Mouse (Mus musculus): ENCODE data around the gene Ip6k1. TPM values are rescaled to one million over a fixed set of nuclear protein-coding genes. Genes with fewer than 3 reads are reported as not detected.

Ip6k1 gene
- total and polyA plus RNA-seq, 3 experiments = 30.8 to 58.5 (median 55.9) TPM

- Histone ChIP-seq H3K36me3 (replicated peaks) (peaks cover 48% of the 10 kb centered on the region), H3K4me1 (ENCODE audit: insufficient read depth, low read depth, low read length) (no peaks in the 10 kb centered on the region), H3K9me3 (replicated peaks) (no peaks in the 10 kb centered on the region), H3K4me3 (ENCODE audit: low read depth, low read length) (no peak overlapping the region), H3K27me3 (ENCODE audit: insufficient read depth, low read length) (no peaks in the 10 kb centered on the region)
- no peak for DNase-seq (ENCODE audit: low spot score)
- TF ChIP-seq GATA2 (IDR thresholded peaks at IDR 0.05; ENCODE audit: borderline replicate concordance, low read depth, low read length) (no peak), TAL1 (conservative IDR thresholded peaks at IDR 0.05; ENCODE audit: low read depth, low read length) (no peak), GATA1 (IDR thresholded peaks at IDR 0.05; ENCODE audit: borderline replicate concordance, low read length) (no peak)
- ATAC-seq (ENCODE audit: extremely low read depth, insufficient number of reproducible peaks, low FRiP score, poor library complexity, severe bottlenecking) = no peak
These were observed 14.8 kb downstream of the Ip6k1 start for GRCm38 (mm10) chr9:108017127-108017526.

DNA sequence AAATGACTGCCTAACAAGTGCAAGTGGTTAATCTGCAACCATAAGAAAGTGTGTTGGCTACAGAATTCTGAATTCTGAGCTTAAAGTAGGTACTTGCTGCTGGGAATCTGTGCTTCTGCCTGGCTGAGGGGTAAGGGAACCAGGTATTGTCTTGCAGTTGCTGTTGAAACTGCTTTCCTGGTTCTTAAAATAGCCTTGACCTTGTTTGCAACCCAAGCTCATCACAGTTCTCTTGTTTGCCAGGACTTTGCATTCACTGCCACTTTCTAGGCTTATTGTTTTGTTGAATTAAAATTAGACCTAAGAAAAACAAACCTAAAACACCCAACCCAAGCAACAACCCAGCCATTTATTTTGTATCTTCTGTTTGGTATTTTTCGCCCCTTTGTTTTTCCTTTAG lies 18.4 kb downstream of the Ip6k1 start:
- no peak for DNase-seq (ENCODE audit: low spot score)
- Histone ChIP-seq H3K36me3 (replicated peaks) (peaks cover 61% of the 10 kb centered on the region), H3K27me3 (ENCODE audit: insufficient read depth, low read length) (no peaks in the 10 kb centered on the region), H3K4me1 (ENCODE audit: insufficient read depth, low read depth, low read length) (no peaks in the 10 kb centered on the region), H3K9me3 (replicated peaks) (no peaks in the 10 kb centered on the region), H3K4me3 (ENCODE audit: low read depth, low read length) (no peak overlapping the region)
- no peak for ATAC-seq (ENCODE audit: extremely low read depth, insufficient number of reproducible peaks, low FRiP score, poor library complexity, severe bottlenecking)
- TF ChIP-seq GATA1 (IDR thresholded peaks at IDR 0.05; ENCODE audit: borderline replicate concordance, low read length) (no peak), CTCF (IDR thresholded peaks at IDR 0.05; ENCODE audit: low read depth, low read length) (no peak), POLR2AphosphoS5 (IDR thresholded peaks at IDR 0.05; ENCODE audit: insufficient replicate concordance, low read depth, low read length) (no peak), TAL1 (conservative IDR thresholded peaks at IDR 0.05; ENCODE audit: low read depth, low read length) (no peak), GATA2 (IDR thresholded peaks at IDR 0.05; ENCODE audit: borderline replicate concordance, low read depth, low read length) (no peak)

- no peaks in the 10 kb centered on the region for H3K27me3 ChIP-seq (ENCODE audit: insufficient read depth, low read length)
- 0 out of 2 replicates have a peak, but pooled peaks cover 2% of the 10 kb centered on the region for H3K9me3 ChIP-seq (replicated peaks)
- DNase-seq (ENCODE audit: low spot score) (no peak), ATAC-seq (ENCODE audit: extremely low read depth, insufficient number of reproducible peaks, low FRiP score, poor library complexity, severe bottlenecking) (no peak)
- no peaks in the 10 kb centered on the region for H3K4me1 ChIP-seq (ENCODE audit: insufficient read depth, low read depth, low read length)
- H3K4me3 ChIP-seq (ENCODE audit: low read depth, low read length) = no peak overlapping the region
- peaks cover 61% of the 10 kb centered on the region for H3K36me3 ChIP-seq (replicated peaks)
- TF ChIP-seq GATA1 (IDR thresholded peaks at IDR 0.05; ENCODE audit: borderline replicate concordance, low read length) = no peak
- TF ChIP-seq TAL1 (conservative IDR thresholded peaks at IDR 0.05; ENCODE audit: low read depth, low read length) = no peak
- TF ChIP-seq GATA2 (IDR thresholded peaks at IDR 0.05; ENCODE audit: borderline replicate concordance, low read depth, low read length) = no peak
- TF ChIP-seq CTCF (IDR thresholded peaks at IDR 0.05; ENCODE audit: low read depth, low read length) = no peak
- TF ChIP-seq POLR2AphosphoS5 (IDR thresholded peaks at IDR 0.05; ENCODE audit: insufficient replicate concordance, low read depth, low read length) = no peak
These were observed 20.9 kb downstream of the Ip6k1 start for GRCm38 (mm10) chr9:108023216-108023615.

- no peak for TF ChIP-seq POLR2AphosphoS5 (IDR thresholded peaks at IDR 0.05; ENCODE audit: insufficient replicate concordance, low read depth, low read length)
- TF ChIP-seq GATA1 (IDR thresholded peaks at IDR 0.05; ENCODE audit: borderline replicate concordance, low read length) = no peak
- no peak for TF ChIP-seq TAL1 (conservative IDR thresholded peaks at IDR 0.05; ENCODE audit: low read depth, low read length)
- TF ChIP-seq GATA2 (IDR thresholded peaks at IDR 0.05; ENCODE audit: borderline replicate concordance, low read depth, low read length) = no peak
- TF ChIP-seq CTCF (IDR thresholded peaks at IDR 0.05; ENCODE audit: low read depth, low read length) = no peak
- no peaks in the 10 kb centered on the region for H3K4me1 ChIP-seq (ENCODE audit: insufficient read depth, low read depth, low read length)
- H3K4me3 ChIP-seq (ENCODE audit: low read depth, low read length) = no peak overlapping the region
- ATAC-seq (ENCODE audit: extremely low read depth, insufficient number of reproducible peaks, low FRiP score, poor library complexity, severe bottlenecking) (no peak), DNase-seq (ENCODE audit: low spot score) (no peak)
- no peaks in the 10 kb centered on the region for H3K27me3 ChIP-seq (ENCODE audit: insufficient read depth, low read length)
- H3K36me3 ChIP-seq (replicated peaks) = peaks cover 75% of the 10 kb centered on the region
- H3K9me3 ChIP-seq (replicated peaks) = 0 out of 2 replicates have a peak, but pooled peaks cover 2% of the 10 kb centered on the region
These were observed 24.3 kb downstream of the Ip6k1 start for GRCm38 (mm10) chr9:108026584-108026983.

DNA sequence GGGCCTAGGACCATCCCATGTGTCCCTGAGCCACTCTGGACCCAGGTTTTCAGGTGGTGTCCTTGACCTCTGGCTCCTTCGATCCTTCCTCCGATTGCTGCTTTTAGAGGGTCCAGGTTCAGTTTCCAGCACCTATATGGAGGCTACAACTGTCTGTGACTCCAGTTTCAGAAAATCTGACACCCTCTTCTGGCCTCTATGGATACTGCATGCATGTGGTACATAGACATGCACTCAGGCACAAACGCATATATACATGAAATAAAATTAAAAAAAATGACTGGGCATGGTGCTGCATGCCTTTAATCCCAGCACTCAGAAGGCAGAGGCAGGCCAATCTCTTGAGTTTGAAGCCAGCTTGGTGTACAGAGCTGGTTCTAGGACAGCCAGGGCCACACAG lies 25.6 kb downstream of the Ip6k1 start:
- no peak for TF ChIP-seq CTCF (IDR thresholded peaks at IDR 0.05; ENCODE audit: low read depth, low read length)
- no peak for TF ChIP-seq TAL1 (conservative IDR thresholded peaks at IDR 0.05; ENCODE audit: low read depth, low read length)

GRCm38 (mm10) chr9:108032126-108032525 lies 29.8 kb downstream of the Ip6k1 start:
- ATAC-seq (ENCODE audit: extremely low read depth, insufficient number of reproducible peaks, low FRiP score, poor library complexity, severe bottlenecking) = no peak
- H3K9me3 ChIP-seq (replicated peaks) = 0 out of 2 replicates have a peak, but pooled peaks cover 2% of the 10 kb centered on the region
- peaks cover 24% of the 10 kb centered on the region for H3K4me1 ChIP-seq (ENCODE audit: insufficient read depth, low read depth, low read length)
- no peaks in the 10 kb centered on the region for H3K27me3 ChIP-seq (ENCODE audit: insufficient read depth, low read length)
- no peak for DNase-seq (ENCODE audit: low spot score)
- no peak overlapping the region for H3K4me3 ChIP-seq (ENCODE audit: low read depth, low read length)
- H3K36me3 ChIP-seq (replicated peaks) = peaks cover 75% of the 10 kb centered on the region
- TF ChIP-seq TAL1 (conservative IDR thresholded peaks at IDR 0.05; ENCODE audit: low read depth, low read length) (no peak), POLR2AphosphoS5 (IDR thresholded peaks at IDR 0.05; ENCODE audit: insufficient replicate concordance, low read depth, low read length) (no peak), CTCF (IDR thresholded peaks at IDR 0.05; ENCODE audit: low read depth, low read length) (no peak), GATA2 (IDR thresholded peaks at IDR 0.05; ENCODE audit: borderline replicate concordance, low read depth, low read length) (no peak)

More for the DNA sequence above, 25.6 kb downstream of the Ip6k1 start:
- H3K27me3 ChIP-seq (ENCODE audit: insufficient read depth, low read length) = no peaks in the 10 kb centered on the region
- H3K9me3 ChIP-seq (replicated peaks) = 0 out of 2 replicates have a peak, but pooled peaks cover 2% of the 10 kb centered on the region
- DNase-seq (ENCODE audit: low spot score) = no peak
- H3K4me3 ChIP-seq (ENCODE audit: low read depth, low read length) = no peak overlapping the region
- peaks cover 77% of the 10 kb centered on the region for H3K36me3 ChIP-seq (replicated peaks)
- 0 out of 2 replicates have a peak, but pooled peaks cover 3% of the 10 kb centered on the region for H3K4me1 ChIP-seq (ENCODE audit: insufficient read depth, low read depth, low read length)
- no peak for ATAC-seq (ENCODE audit: extremely low read depth, insufficient number of reproducible peaks, low FRiP score, poor library complexity, severe bottlenecking)

All from G1E (cell line).